Mouse (Mus musculus): ENCODE results near the gene Crk. TPM values are rescaled to one million over a fixed set of nuclear protein-coding genes. Genes with fewer than 3 reads are reported as not detected.

Crk gene
- polyA plus RNA-seq, 1 experiment from 2014 or later = 106 TPM

DNA sequence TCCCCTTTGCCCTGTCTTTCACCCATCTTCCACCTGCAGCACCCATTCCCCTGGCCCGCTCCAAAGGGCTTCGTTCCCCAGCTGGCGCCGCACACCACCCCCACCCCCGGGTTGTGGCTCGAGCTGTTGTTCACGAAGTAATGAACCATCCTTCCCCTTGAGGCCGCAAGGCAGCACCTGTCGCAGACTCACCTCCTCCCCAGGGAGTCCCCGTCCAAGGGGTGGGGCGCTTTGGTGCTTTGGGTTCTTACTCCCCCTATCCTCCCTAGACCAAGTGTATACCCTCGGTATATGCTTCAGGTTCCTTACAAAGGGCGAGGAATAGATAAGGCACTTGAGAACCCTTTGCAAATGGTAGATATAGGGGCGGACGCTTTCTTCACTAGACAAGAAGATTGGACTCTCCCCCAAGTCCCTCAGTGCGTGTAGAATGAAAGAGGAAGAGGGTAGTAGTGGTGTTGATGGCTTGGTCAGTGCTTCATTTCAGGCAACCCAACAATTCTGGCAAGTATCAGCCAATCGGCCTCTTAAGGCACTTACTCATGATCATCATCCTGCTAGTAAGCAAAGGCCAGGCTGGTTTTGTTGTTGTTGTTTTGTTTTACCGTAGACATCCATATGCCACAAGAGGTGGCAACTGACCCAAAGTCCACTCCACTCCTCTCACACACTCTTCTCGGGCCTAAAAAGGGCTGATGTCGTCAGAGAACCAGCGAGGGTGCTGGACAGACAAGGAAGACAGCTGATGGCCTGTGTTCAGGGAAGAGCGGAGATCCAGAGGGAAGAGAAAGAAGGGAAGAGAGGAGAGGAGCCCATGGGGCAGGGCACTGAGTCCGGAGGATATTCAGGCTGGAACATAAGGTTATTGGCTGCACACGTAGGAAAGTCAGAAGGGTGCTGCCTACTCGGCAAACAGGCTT, 24.3 kb upstream of the Crk start:
- Histone ChIP-seq H3K4me1 (ENCODE audit: control insufficient read depth, insufficient read depth, low read depth, low read length) (peaks cover 24% of the 10 kb centered on the region), H3K4me2 (ENCODE audit: low read length) (peak overlapping the region; percentile 86), H3K9me3 (ENCODE audit: control insufficient read depth, low read length) (no peaks in the 10 kb centered on the region), H3K27me3 (replicated peaks; ENCODE audit: control insufficient read depth, insufficient read depth, low read length) (peaks cover 12% of the 10 kb centered on the region), H3K36me3 (ENCODE audit: control insufficient read depth, insufficient read depth, low read length) (no peaks in the 10 kb centered on the region), H3K9ac (ENCODE audit: low read depth, low read length) (peak overlapping the region; percentile 68), H3K27ac (ENCODE audit: low read depth, low read length) (no peak overlapping the region; the same call in 1 of the 2 replicates), H3K4me3 (ENCODE audit: low read length) (peak overlapping the region; percentile 50)
- no peak for ATAC-seq
- 43% methylated on average over 25 of the region's 25 CpGs for WGBS

DNA sequence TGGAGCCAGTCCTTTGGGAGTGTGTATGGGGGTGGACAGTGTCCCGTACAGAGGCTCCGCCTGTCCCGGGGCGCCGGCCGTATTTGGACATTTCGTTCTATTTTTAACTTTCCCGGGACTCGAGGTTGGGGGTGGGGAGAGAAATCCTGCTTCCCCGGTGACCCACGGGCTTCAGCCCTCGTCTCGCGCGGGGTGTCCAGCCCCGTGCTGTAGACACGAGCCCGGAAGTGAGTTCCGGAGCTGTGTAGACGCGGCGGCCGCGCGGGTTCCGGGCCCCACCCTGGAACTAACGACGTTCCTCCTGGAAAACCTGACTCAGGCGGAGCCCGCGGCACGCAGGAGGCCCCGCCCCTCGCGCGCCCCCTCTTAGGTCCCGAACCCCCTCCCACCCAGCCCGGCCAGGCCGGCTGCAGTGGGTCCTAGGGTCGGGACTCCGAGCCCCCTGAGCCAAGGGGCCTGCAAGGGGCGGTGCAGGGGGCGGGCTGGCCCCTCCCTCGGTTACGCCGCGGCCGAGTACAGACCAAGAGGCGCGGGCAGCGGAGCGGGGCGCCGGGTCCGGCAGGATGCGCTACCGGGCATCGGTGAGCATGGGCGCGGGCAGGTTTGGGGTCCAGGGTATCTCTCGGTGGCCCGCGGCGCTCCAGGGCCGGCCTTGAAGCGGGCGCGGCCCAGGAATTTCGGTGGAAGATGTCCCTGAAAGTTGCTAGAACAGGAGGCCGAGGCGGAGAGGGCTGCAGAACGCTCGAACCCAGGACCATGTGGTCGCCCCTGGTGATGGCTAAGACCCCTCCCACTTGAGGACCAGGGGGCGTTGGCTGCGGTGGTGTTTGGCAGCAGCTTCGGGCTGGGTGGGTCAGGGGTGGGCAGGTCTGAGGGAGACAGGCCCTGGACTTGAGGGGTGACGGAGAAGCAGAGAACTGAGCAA, 23.2 kb upstream of the Crk start:
- peak; percentile 43; the same call in 1 of the 2 replicates for ATAC-seq
- Histone ChIP-seq H3K27ac (ENCODE audit: low read depth, low read length) (peak overlapping the region; percentile 59), H3K4me3 (ENCODE audit: low read length) (peak overlapping the region; percentile 79), H3K9ac (ENCODE audit: low read depth, low read length) (peak overlapping the region; percentile 88), H3K36me3 (ENCODE audit: control insufficient read depth, insufficient read depth, low read length) (peaks cover 2% of the 10 kb centered on the region), H3K27me3 (replicated peaks; ENCODE audit: control insufficient read depth, insufficient read depth, low read length) (peaks cover 12% of the 10 kb centered on the region), H3K4me2 (ENCODE audit: low read length) (peak overlapping the region; percentile 100), H3K9me3 (ENCODE audit: control insufficient read depth, low read length) (no peaks in the 10 kb centered on the region), H3K4me1 (ENCODE audit: control insufficient read depth, insufficient read depth, low read depth, low read length) (peaks cover 24% of the 10 kb centered on the region)
- WGBS = 2% methylated on average over 73 of the region's 78 CpGs

DNA sequence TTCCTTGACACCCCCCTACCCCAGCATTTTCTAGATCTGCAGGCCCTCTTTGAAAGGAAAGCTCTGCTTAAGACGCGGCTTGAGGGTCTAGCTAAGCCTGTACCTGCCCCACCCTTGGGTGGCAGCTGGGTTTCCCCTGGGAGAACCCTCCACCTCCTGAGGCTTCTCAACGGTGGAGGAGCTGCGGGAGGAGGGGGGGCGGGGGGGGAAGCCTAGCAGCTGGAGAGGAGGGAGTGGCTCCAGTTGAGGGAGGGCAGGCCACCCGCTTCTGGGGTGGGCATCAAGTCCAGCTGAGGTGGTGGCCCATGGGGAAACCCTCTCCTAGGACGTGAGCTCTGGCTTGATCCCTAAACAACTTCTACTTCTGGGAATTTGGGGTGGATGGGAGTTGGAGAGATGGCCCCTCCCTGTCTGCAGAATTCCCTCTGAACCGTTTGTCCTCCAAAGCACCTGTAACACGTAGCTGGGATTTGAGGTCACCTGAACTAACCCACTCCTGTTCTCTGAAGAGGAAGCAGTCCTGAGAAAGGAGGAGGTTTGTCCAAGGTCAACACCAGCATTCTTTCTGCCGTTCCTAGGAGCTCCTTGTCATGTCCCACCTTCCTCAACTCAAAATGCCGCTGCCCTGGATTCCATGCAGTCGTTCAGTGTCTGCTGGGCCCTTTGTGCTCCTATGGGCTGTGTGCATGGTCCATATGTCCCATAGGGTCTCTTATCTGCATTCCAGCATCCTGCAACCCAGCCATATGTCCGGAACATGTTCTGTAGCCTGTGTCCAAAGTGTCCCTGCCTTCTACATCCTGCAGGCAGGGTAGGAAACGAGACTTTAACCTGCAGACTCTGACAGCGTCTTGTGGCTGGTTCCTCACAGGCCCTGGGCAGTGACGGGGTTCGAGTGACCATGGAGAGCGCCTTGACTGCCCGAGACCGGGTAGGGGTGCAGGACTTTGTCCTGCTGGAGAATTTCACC, 22.2 kb upstream of the Crk start:
- Histone ChIP-seq H3K4me1 (ENCODE audit: control insufficient read depth, insufficient read depth, low read depth, low read length) (peaks cover 24% of the 10 kb centered on the region), H3K4me2 (ENCODE audit: low read length) (peak overlapping the region; percentile 100), H3K4me3 (ENCODE audit: low read length) (peak overlapping the region; percentile 79), H3K9ac (ENCODE audit: low read depth, low read length) (peak overlapping the region; percentile 88), H3K27ac (ENCODE audit: low read depth, low read length) (no peak overlapping the region), H3K27me3 (replicated peaks; ENCODE audit: control insufficient read depth, insufficient read depth, low read length) (peaks cover 12% of the 10 kb centered on the region), H3K9me3 (ENCODE audit: control insufficient read depth, low read length) (no peaks in the 10 kb centered on the region), H3K36me3 (ENCODE audit: control insufficient read depth, insufficient read depth, low read length) (peaks cover 10% of the 10 kb centered on the region)
- 69% methylated on average over 19 of the region's 20 CpGs for WGBS
- no peak for ATAC-seq

DNA sequence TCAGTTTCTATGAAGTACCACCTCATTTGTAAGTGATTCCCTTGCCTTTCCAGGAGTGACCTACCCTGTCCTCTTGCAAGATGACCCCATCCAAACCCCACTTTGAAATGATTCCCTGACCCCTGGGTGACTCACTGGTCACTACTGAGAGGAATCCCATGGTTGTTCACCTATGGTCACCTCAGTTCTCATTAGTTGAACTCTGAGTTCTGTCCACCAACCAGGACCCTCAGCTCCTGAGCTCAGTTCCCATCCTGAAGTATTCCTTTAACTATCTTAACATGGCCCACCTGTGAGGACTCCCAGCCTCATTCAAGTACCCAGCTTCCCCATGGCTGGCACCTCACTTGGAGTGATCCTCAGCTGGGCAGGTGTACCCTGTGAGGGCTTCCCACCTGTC, 21.2 kb upstream of the Crk start:
- ATAC-seq = no peak
- Histone ChIP-seq H3K4me1 (ENCODE audit: control insufficient read depth, insufficient read depth, low read depth, low read length) (peaks cover 19% of the 10 kb centered on the region), H3K9ac (ENCODE audit: low read depth, low read length) (no peak overlapping the region), H3K36me3 (ENCODE audit: control insufficient read depth, insufficient read depth, low read length) (peaks cover 13% of the 10 kb centered on the region), H3K9me3 (ENCODE audit: control insufficient read depth, low read length) (no peaks in the 10 kb centered on the region), H3K27me3 (replicated peaks; ENCODE audit: control insufficient read depth, insufficient read depth, low read length) (peaks cover 12% of the 10 kb centered on the region), H3K4me2 (ENCODE audit: low read length) (no peak overlapping the region), H3K27ac (ENCODE audit: low read depth, low read length) (no peak overlapping the region), H3K4me3 (ENCODE audit: low read length) (no peak overlapping the region)

DNA sequence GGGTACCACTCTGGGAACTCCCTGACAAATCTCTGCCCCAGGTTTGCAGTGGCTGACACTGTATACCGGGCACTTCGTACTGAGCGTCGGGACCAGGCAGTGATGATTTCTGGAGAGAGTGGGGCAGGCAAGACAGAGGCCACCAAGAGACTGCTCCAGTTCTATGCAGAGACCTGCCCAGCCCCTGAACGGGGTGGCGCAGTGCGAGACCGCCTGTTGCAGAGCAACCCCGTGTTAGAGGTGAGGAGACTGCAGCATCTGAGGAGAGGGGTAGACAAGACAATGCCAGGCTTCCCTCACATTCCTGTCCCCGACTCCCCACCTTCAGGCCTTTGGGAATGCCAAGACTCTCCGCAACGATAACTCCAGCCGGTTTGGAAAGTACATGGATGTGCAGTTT, 20.7 kb upstream of the Crk start:
- Histone ChIP-seq H3K4me3 (ENCODE audit: low read length) (no peak overlapping the region), H3K9me3 (ENCODE audit: control insufficient read depth, low read length) (no peaks in the 10 kb centered on the region), H3K9ac (ENCODE audit: low read depth, low read length) (no peak overlapping the region), H3K4me1 (ENCODE audit: control insufficient read depth, insufficient read depth, low read depth, low read length) (peaks cover 16% of the 10 kb centered on the region), H3K36me3 (ENCODE audit: control insufficient read depth, insufficient read depth, low read length) (peaks cover 13% of the 10 kb centered on the region), H3K27me3 (replicated peaks; ENCODE audit: control insufficient read depth, insufficient read depth, low read length) (peaks cover 9% of the 10 kb centered on the region), H3K4me2 (ENCODE audit: low read length) (no peak overlapping the region), H3K27ac (ENCODE audit: low read depth, low read length) (no peak overlapping the region)
- WGBS = 94% methylated on average over 13 of the region's 13 CpGs
- no peak for ATAC-seq

DNA sequence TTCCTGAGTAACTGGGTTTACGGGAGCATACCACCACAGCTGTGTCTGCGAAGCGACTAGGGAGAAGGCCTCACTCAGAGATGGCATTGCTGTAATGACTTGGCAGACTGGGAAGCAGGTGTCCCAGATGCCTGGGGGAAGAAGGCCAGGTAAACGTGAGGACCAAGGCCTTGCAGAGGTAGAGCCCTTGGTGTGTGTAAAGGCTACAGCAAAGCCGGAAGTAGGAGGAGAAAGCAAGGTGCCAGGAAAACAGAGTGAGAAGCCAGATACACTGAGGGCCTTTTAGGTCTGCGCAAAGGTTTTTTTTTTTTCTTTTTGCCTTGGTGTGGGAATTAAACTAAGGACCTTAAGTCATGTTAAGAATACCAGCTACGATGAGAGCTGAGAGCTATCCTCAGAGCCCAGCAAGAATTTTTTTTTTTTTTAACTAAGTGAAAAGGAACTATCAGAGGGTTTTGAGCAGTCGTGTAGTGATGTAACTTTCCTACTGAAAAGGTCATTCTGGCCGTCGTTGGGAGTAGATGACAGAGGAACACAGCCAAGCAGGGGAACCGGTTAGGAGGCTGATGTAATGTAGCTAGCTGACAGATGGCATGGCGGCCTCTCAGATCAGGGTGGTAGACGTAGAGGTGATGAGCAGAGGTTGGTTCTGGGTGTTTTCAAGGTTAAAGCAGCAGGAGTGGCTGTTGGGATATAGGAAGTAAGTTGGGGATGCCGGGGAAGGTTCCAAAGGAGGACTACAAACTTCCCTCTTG, 19.9 kb upstream of the Crk start:
- Histone ChIP-seq H3K9me3 (ENCODE audit: control insufficient read depth, low read length) (no peaks in the 10 kb centered on the region), H3K27ac (ENCODE audit: low read depth, low read length) (no peak overlapping the region), H3K4me1 (ENCODE audit: control insufficient read depth, insufficient read depth, low read depth, low read length) (peaks cover 8% of the 10 kb centered on the region), H3K4me2 (ENCODE audit: low read length) (no peak overlapping the region), H3K9ac (ENCODE audit: low read depth, low read length) (no peak overlapping the region), H3K4me3 (ENCODE audit: low read length) (no peak overlapping the region), H3K36me3 (ENCODE audit: control insufficient read depth, insufficient read depth, low read length) (peaks cover 13% of the 10 kb centered on the region), H3K27me3 (replicated peaks; ENCODE audit: control insufficient read depth, insufficient read depth, low read length) (peaks cover 8% of the 10 kb centered on the region)
- 81% methylated on average over 14 of the region's 14 CpGs for WGBS
- ATAC-seq = no peak

DNA sequence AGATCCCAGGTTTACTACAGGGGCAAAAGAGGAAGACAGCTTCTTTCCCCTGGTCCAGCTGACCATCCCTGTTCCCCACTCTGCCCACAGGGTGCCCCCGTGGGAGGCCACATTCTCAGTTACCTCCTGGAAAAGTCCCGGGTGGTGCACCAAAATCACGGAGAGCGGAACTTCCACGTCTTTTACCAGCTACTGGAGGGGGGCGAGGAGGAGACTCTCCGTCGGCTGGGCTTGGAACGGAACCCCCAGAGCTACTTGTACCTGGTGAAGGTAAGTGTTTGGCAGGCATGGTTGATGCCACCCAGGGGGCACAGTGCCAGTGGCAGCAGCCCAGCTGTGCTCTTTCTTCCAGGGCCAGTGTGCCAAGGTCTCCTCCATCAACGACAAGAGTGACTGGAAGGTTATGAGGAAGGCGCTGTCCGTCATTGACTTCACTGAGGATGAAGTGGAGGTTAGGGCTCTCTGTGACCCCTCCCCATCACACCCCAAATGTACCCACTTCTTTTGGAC, 18.9 kb upstream of the Crk start:
- no peak overlapping the region for H3K27ac ChIP-seq (ENCODE audit: low read depth, low read length)
- WGBS = 93% methylated on average over 12 of the region's 12 CpGs
- peaks cover 13% of the 10 kb centered on the region for H3K36me3 ChIP-seq (ENCODE audit: control insufficient read depth, insufficient read depth, low read length)
- H3K4me2 ChIP-seq (ENCODE audit: low read length) = no peak overlapping the region
- peaks cover 3% of the 10 kb centered on the region for H3K27me3 ChIP-seq (replicated peaks; ENCODE audit: control insufficient read depth, insufficient read depth, low read length)
- H3K9ac ChIP-seq (ENCODE audit: low read depth, low read length) = no peak overlapping the region
- ATAC-seq = no peak
- H3K9me3 ChIP-seq (ENCODE audit: control insufficient read depth, low read length) = no peaks in the 10 kb centered on the region
- no peak overlapping the region for H3K4me3 ChIP-seq (ENCODE audit: low read length)
- H3K4me1 ChIP-seq (ENCODE audit: control insufficient read depth, insufficient read depth, low read depth, low read length) = peaks cover 4% of the 10 kb centered on the region; the same call in 1 of the 2 replicates
